Mouse (Mus musculus) left cerebral cortex, postnatal 10 days (tissue): Measurements from ENCODE around the gene Mum1l1. TPM values are rescaled to one million over a fixed set of nuclear protein-coding genes. Genes with fewer than 3 reads are reported as not detected.

Experiments
- total RNA-seq, 2 experiments: library from RNA; stranded (reverse); gene quantifications; 2 replicates each; pipeline ENCODE4 v1.2.3; 2021

The Mum1l1 gene
- total RNA-seq, 2 experiments from 2014 or later: 4.0 to 5.5 TPM

Other genes starting within 250 kb of the Mum1l1 start
- gene Serpina7, start 124.8 kb upstream of the Mum1l1 start, total RNA-seq: not detected
- not detected for gene 4930513O06Rik, start 123.8 kb upstream of the Mum1l1 start, total RNA-seq
- gene 4933428M09Rik, start 30.8 kb upstream of the Mum1l1 start, total RNA-seq: not detected
- not detected for gene Trap1a, start 123.6 kb downstream of the Mum1l1 start, total RNA-seq